Mouse (Mus musculus) large intestine, adult 2 months (tissue): ENCODE measurements at regions not wholly inside any gene's neighbourhood (a gene's known extent, or its start where the extent isn't known, plus 50 kb on each side); places are given as distances from the start of the nearest gene placed in this dataset.

Experiments used
- DNase-seq: peaks from one replicate; pipeline ENCODE4 v3.0.0-alpha.2; 2012; ENCODE audit warnings: low read depth, low spot score
- WGBS: fragments of 180-500 bp; shearing (Covaris S2); methylation state at CpG from one replicate; pipeline ENCODE4 v1.1.7; 2018; 5-methylcytosine and 5-hydroxymethylcytosine counted together

DNA sequence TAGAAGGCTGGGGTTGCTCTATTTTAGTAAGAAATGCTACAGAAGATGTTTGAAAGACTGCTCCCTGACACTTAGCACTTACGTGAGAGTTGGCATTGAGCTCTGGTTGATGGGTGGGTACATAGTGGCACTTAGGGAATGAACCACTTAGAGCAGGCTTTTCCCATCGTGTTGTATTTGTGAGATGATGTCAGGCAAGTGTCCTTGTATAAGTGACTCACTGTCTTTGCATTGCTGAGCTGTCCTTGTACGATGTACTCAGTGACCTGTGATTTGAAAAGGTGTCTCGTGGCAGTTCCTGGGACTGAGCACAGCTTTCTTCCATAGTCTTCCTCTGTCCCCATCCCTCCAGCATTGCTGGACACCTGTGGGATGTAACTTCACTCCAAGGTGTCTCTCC, 165.9 kb downstream of the 1700129C05Rik start:
- DNase-seq, result no peak
- WGBS, result 80% methylated on average over 4 of the region's 4 CpGs

DNA sequence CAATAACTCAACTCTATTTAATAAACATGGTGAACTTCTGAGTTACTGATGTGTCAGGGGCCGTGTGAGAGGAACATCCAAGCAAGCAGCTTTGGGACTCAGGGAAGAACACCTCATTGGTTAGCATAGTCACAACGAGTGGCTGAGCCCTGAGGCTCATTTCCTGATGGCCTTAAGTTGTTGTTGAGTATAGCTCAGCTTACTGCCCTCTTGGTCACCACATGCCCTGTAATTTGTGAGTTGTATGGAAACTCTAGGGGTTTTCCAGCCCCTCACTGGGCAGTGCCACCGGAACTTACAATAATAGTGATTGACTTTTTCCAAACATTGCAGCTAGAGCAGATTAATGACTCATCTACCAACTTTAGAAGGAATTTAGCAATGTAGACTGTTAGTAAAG, 173.4 kb downstream of the 1700129C05Rik start:
- 55% methylated on average over 3 of the region's 3 CpGs for WGBS
- DNase-seq, result no peak

- no peak for DNase-seq
- WGBS, result 77% methylated on average over 5 of the region's 5 CpGs
These were observed 174.7 kb downstream of the 1700129C05Rik start for GRCm38 (mm10) chr14:58967975-58968374.

- DNase-seq, result no peak
- WGBS, result 67% methylated on average over 1 of the region's 1 CpGs
These were observed 175.5 kb downstream of the 1700129C05Rik start for GRCm38 (mm10) chr14:58967163-58967562.

GRCm38 (mm10) chr14:58944958-58945357, 197.7 kb downstream of the 1700129C05Rik start:
- WGBS, result 88% methylated on average over 2 of the region's 2 CpGs
- no peak for DNase-seq

GRCm38 (mm10) chr14:58943267-58943765, 199.4 kb downstream of the 1700129C05Rik start:
- no peak for DNase-seq
- WGBS, result 81% methylated on average over 1 of the region's 1 CpGs

DNA sequence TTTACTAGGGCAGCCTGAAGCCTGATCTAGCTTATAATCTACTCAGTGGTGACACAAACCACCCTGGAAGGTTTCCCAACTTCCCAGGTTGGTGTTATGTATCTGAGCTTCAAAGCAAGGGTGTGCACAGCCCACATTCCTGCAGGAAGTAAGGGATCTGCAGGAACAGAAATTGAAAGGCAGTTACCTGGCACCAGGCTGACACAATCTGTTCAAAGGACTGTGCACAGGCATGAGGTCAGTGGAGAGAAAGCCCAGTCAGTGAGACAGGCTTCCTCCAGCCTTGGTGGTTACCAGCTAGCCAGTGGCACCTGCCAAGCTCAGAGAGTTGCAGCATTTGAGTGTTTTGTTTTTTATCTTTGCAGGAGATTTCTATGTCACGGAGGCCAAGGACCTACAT, 203.6 kb downstream of the 1700129C05Rik start:
- WGBS, result 75% methylated on average over 1 of the region's 1 CpGs
- DNase-seq, result no peak

DNA sequence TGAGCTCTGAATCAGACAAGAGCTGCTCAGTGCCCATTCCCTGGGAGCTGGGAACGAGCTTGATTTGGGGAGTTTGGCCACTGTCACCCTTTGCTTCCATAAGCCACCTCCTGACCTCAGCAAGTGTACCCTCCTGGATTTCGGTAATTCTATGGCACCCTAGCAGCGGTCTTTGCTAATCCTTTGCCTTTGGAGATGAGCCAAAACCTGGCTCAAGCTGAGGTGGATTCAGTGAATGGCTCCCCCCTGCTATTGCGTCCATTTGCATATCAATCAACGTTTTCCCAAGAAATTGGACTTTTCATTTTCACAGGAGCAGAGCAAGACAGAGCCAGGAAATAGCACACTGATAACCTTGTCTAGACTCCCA, 204.1 kb downstream of the 1700129C05Rik start:
- no peak for DNase-seq
- 79% methylated on average over 5 of the region's 5 CpGs for WGBS

DNA sequence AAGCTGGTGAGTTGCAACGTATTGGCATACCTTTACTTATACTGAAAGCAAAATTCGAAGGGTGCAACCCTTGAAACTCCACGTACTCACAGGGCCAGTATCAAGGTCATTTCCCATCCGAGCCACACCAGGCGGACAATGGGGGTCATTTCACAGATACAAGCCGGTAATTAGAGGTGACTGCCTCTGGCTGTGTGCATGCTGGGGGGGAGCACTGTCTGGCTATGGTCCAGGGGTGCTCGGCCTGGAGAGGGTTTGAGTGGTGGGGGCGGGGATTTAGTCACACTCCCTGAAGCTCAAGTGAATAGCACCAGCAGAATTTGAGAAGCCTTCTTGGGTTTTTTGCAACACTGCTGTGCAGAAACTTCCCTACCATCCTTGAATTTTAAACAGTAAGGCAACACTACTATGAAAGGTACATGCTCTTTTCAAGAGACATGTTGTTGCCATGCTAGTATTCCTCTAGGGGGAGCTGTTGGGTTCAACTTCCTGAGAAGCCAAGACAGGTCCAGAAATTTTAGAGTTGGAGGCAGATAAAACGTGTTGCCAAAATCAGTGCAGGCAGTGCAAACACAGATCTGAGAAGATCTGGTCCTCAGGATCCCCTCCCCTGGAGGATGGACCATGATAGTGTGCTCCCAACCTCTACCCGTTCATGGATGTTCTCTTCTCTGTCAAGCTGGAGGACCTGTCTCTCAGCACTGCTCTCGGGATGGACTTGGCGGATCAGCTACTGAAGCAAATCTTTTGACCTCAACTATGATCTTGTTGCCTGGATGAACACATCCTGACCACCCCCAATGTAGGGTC, 204.7 kb downstream of the 1700129C05Rik start:
- WGBS, result 50% methylated on average over 12 of the region's 12 CpGs
- no peak for DNase-seq

GRCm38 (mm10) chr14:58937331-58937730, 205.4 kb downstream of the 1700129C05Rik start:
- WGBS, result 17% methylated on average over 8 of the region's 8 CpGs
- peak; percentile 11 for DNase-seq

DNA sequence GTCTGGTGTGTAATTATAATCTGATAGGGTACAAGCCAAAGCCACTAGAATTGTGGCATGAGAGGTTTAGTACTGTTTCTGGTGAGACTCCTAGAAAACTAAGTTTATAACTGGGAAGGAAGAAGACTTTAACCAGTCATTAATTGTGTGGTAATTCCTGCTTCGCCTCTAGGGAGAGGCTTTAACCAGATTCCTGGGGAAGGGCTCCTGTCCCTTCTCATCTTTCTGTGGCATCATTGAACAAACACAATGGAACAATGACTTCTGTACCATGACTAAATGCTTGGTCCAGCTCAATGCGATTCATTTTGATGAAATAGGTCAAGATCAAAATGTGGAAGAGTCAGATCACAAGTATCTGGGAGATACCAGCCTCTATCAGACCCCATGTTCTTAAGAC, 206.6 kb downstream of the 1700129C05Rik start:
- 84% methylated on average over 2 of the region's 2 CpGs for WGBS
- no peak for DNase-seq

GRCm38 (mm10) chr14:58917853-58918252, 224.8 kb downstream of the 1700129C05Rik start:
- DNase-seq, result no peak
- WGBS, result 25% methylated on average over 9 of the region's 9 CpGs

DNA sequence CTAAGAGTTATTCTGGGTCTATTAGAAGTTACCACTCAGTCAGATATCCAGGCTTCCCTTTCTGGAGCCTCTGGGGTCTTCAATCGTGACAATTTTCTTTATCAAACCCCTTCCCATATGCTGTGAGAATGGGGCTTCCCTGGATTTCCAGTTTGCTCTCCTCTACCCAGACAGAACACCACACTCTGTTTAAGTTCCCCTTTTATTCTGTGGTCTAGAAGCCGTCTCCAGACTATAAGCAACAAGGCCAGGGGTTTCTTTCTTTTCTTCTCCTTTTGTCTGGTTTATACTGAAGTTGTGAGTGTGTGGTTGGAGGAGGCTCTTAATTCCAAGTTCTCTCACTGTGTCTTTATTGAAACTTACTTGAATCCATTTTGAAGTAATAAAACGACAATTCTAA, 225.5 kb downstream of the 1700129C05Rik start:
- no peak for DNase-seq
- 81% methylated on average over 3 of the region's 3 CpGs for WGBS

GRCm38 (mm10) chr14:58914937-58915336, 227.8 kb downstream of the 1700129C05Rik start:
- no peak for DNase-seq
- WGBS, result 75% methylated on average over 3 of the region's 3 CpGs

DNA sequence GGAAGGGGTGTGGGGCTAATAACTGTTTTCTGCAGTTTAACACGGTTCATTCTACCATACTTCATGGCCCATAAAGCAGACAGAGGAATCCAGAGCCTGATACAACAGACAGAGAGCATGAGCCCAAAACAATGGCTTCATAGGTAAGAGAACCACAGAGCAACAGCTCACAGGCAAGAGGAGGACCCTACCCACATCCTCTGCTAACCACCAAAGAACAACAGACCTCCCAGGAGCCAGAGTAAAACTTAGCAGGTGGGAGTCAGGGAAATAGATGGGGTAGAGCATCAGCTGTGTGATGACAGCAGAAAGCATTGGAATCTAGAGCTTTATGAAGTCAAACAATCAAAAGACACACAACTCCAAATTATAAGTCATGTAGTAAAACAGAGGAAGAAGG, 231.8 kb downstream of the 1700129C05Rik start:
- DNase-seq, result no peak
- WGBS, result 83% methylated on average over 1 of the region's 1 CpGs

DNA sequence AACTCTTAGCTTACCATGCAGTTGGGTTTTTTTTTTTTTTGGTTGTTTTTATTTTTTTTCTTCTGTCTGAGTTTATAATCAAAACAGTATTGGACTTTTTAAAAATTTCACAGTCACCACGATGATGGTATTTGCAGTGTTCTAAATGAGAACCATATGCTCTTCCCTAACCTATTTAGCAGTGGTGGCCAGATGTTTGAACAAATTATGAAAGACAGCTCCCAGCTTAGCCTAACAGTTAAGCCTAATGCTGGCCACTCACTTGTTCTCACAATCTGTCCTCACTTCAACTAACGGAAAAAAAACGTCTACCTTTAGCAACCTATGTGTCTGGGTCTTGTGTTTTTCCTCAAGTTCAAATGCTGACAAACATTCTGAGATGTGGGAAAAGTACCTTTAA, 234.8 kb downstream of the 1700129C05Rik start:
- DNase-seq, result no peak
- WGBS, result 75% methylated on average over 3 of the region's 3 CpGs

DNA sequence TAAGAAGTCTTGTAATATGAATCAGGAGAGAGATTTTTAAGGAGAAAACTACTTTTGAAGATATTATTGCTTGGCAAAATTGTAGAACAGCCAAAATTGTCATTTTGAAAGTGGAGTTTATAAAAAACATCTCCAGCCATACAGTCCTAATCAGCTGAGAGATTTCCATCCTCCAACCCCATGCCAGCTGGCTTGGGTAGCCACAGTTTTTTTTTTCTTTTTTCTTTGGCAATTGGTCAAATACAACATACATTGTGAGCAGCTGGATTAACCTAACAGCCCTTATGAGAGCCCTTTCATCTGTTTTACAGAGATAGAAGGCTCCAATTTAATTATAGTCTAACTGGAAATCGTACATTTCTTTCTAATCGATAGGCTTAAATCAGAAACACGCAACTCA, 235.3 kb downstream of the 1700129C05Rik start:
- WGBS, result 85% methylated on average over 3 of the region's 3 CpGs
- DNase-seq, result no peak

DNA sequence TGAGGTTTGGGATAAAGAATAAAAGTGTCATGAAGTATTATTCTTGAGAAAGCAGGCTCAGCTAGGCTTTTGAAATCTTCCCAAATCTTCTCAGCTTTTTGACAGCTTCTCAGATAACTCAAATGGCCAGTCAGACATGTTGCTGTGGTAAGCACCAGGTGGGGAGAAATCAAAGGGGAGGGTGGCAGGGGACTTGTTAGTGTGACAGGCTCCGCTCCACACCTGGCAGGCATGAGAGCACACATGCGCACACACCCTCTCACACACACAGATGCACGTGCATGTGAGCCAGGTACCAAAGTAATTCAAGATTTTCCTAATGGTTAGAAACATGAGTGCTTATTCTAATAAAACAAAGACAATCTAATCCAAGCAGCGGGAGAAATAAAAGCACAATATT, 236.1 kb downstream of the 1700129C05Rik start:
- 58% methylated on average over 4 of the region's 4 CpGs for WGBS
- no peak for DNase-seq

DNA sequence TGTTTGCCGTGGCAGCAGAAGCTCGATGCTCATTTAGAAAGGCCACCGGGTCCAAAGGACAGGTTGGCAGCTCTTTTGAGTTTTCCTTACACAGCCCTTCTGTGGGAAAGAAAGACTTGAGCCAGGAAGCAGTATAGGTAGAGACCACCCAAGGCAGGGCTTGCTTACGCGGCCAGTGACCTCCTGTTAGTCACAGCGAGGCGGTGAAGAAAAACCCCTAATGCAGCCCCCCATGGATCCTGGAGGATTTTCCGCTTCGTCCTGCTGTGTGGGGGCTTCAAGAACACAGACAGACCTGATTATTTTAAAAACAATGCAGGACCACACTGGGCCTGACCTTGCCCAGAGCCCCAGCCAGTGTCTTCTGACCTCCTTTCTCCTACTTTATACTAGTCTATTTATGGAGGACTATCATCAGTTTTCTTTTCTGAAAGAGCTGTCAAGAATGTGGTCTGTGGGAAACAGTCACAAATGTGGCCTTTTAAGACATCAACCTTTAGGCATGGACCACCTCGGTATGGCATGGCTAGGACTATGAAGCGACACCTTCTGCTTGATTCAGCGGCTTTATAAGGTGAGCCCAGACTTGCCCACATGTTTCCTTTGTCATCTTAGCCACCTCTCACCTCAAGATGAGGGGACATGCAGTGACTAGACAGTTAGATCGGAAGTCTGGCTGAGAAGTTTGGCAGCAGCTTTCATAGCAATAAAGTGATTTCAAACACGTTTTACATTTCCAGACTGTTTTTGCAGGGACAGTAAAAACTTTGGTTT, 274.3 kb downstream of the 1700129C05Rik start:
- 64% methylated on average over 14 of the region's 14 CpGs for WGBS
- DNase-seq, result no peak

- WGBS, result 18% methylated on average over 13 of the region's 13 CpGs
- no peak for DNase-seq
These were observed 275.1 kb downstream of the 1700129C05Rik start for GRCm38 (mm10) chr14:58867396-58868107.
